Mouse (Mus musculus): ENCODE results near the gene Acsf2.
"Not testable (repeated sequence)": the region's sequence is repeated elsewhere in the genome, so short reads cannot be mapped to it uniquely, and the experiment has no call there.

Acsf2 gene

DNA sequence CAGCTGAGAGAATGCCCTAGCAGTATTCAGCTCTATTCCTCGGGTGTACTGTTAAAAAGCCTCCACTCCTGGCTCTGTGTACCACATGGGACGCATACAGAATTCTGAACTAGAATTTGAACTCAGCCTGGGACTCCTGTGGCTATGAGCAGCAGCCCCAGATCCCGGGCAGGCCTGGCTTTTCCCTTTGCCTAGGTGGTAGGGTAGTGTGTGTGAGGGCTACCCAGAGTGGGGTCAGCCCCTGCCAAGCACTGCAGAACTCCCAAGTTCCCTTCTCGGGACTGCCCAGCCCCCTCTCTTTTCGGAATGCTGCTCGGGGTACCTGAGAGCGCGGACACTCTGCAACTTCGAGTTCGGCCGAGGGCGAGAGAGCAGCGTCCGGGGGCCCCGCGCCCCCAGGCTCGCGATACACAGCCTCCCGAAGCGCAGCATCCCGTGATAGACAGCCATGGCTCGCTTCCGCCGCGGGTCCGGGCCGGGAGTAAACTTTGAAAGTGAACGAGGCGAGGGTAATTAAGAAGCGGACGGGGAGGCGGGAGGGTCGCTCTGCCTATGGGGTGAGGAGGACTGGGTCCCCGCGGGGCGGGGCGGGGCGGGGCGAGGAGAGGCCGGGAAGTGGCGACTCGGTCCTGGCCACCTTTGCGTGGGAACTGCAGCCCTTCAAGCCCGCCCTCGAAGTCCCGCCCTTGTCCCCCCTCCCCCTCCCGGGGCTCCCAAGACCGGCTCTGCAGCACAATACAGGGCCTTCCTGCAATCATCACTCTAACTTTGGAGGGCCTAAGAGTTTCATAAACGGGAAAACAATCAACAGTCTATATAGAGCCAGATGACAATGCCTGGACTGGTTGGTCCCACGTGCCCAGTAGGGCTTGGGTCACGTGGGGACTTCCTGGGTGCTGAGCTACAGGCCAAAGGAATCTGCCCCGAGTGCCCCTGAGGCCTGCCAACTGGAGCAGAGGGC is at the start of gene Acsf2:
Acsf2 (minus strand) TSS at position 551 of the 961 bp plus-strand sequence.
- DNase-seq = peak; percentile 93

DNA sequence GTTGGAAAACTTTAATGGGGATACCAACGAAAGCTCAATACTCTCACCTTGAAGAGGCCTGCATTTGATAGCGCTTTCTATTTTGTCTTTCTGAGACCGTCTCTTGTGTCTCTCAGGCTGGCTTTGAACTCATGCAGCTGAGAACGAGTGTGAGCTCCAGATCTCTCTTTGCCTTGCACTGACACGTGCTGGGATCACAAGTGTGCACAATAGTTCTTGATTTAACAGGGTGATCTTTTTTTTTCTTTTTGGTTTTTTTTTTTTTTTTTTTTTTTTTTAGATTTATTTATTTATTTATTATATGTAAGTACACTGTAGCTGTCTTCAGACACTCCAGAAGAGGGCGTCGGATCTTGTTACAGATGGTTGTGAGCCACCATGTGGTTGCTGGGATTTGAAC is 49.6 kb upstream of the Acsf2 start:
- not testable (repeated sequence) for DNase-seq

DNA sequence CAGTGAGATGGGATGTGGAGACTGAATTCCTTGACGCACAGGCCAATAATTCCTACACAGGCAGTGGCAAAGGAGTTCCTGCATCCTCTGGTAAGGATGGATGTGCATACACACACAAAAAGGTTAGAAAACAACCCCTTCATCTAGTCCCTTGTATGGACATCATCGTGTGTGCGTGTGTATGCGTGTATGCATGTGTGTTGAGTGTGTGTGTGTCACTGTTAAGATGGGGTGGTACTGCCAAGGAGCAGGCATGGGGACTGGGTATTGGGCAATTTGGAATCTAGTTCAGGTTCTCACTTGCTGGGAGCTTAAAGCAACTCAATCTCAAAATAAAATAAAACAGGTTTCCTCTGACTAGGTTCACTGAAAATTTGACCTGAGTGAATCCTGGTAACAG is 44.8 kb upstream of the Acsf2 start:
- no peak for DNase-seq

- no peak for DNase-seq
These were observed 43.0 kb upstream of the Acsf2 start for GRCm38 (mm10) chr11:94644461-94645219.

GRCm38 (mm10) chr11:94634431-94634830 is 32.8 kb upstream of the Acsf2 start:
- peak; percentile 49 for DNase-seq

- no peak for DNase-seq
These were observed 31.3 kb upstream of the Acsf2 start for GRCm38 (mm10) chr11:94632988-94633387.

DNA sequence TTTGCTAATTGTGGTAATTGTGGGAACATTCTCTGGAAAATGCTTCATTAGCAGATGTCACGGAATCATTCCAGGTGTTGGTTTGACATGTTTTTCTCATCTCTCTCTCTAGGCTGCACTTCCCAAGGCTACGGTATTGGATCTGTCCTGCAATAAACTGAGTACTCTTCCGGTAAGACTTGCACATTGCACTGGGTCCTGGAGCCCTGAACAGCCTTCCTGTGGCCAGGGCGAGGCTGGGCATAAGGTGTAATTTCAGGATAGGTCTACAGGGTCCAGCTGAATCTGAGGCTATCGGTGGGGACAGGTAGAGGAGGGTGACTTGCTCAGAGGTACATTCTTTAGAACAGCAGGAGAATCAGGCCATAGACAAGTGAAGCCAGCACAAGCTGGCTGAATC is 30.3 kb upstream of the Acsf2 start:
- no peak for DNase-seq

DNA sequence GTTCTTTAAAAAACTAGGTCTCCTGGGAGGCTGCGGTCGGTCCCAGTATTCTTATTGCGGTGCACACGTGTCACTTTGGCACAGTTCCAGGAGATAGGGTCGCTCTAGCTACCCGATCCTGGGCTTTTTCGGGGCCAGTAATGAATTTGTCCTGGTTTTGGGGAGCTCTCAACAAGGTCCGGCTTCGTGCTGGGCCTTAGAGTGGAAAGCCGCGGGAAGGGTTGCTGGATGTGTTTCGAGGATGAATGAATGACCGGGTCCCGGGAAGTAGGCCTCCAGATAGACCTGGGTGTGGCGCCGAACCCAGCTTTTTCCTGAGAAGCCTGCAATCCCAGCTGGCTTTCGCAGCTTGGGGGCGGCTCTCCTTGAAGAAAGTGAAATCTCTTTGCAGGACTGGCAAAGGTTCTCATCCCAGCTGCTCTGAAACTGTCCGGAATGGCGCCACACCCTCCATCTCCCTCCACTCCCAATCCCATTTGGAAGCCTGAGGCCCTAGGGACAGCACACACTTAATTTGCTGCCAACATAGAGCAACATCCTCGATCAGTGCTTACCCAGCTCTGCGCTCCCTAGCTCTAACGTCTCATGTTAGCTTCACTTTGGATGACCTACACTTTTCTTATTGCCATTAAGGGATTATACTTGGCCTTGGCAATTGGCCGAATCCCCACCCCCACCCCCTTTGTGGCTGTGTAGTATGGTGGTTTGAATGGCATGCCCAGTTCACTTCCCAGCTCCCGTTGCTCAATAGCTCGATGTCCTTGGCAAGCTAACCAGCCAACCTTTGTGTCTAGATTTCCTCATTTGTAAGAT is 28.7 kb upstream of the Acsf2 start:
- peak; percentile 45 for DNase-seq

GRCm38 (mm10) chr11:94629884-94630198 is 28.2 kb upstream of the Acsf2 start:
- no peak for DNase-seq

- DNase-seq = peak; percentile 96
These were observed 27.7 kb upstream of the Acsf2 start, which contains the start of gene Lrrc59 for GRCm38 (mm10) chr11:94629199-94629883. Gene Lrrc59, plus strand, starts transcription at chr11:94629767.

GRCm38 (mm10) chr11:94622162-94622561 is 20.5 kb upstream of the Acsf2 start:
- DNase-seq = no peak

- DNase-seq = no peak
These were observed 19.8 kb upstream of the Acsf2 start for GRCm38 (mm10) chr11:94621458-94621852.

- no peak for DNase-seq
These were observed 19.2 kb upstream of the Acsf2 start for GRCm38 (mm10) chr11:94620766-94621457.

- DNase-seq = no peak
These were observed 16.0 kb upstream of the Acsf2 start for GRCm38 (mm10) chr11:94617646-94618045.

DNA sequence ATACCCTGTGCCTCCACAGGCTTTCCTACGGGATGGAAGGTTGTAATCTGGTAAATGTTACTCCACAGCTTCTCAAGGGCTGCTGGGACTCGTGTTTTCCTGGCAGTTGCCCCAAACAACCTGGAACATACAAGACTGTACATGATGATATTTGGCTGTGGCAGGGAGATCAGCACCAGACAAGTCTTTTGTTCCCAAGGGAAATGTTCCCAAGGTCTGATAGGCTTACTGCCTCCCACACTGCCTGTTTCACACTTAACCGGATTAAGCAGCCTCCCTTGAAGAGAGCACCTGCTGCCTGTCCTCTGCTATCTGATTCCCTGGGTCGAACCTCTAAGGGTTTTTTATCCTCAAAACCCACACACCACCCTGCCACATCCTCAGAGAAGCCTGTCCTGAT is 13.8 kb upstream of the Acsf2 start:
- DNase-seq = no peak

DNA sequence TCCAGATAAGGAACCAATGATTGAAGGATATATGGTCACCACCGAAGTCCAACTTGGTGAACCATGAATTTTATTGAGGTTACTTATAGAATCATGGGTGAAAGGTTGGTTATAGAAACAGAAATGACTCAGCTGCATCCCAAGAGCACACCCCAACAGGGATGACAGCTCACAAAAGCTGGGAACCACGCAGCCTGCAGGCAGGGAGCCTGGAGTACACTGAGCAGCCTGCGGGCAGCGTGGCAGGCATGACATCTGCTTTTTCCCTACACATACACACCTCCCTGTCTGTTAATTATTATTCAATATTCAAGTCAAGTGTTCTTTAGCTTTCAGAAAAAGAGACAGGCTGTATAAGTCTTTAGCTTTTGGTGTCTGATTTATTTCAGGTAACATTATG is 12.9 kb upstream of the Acsf2 start:
- no peak for DNase-seq

DNA sequence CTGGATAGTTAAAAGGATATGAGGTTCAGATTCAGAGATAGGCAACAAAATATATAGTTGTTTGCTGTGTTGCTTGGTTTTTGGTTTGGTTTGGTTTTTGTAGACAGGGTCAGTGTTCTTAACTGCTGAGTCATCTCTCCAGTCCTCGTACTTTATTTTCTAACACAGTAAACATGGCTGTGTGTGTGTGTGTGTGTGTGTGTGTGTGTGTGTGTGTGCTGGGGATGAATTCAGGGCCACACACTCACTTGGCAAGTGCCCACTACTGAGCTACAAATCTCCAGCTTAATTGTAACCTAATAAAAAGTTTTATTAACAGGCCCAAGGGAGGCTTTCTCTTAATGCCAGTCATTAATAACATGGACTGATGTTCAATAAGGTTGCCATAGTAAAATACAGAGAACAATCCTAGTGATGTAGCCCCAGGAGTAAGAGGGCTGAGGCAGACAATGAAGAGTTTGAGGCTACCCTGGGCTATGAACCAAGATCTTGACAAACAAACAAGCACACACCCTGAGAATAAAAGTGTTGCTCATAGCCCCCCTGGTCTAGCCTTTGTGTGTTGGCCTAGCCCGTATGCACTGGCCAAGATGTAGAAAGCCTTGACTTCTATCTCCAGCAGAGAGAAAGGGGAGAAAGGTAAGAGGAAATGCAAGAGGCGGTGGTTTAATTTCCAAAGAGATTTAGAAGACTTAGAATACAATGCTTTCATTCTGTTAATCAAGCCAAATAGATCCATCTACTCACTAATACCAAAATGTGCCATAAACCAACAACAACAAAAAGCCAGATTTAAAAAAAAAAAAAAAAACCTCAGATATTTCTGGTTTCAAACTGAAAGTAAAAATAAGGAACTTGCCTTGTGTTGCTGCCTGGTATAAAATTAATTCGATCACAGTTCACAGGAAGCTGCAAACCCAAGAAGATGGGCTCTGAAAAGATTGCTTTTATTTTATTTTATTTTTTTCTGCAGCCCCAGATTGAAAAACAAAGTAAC is 9.4 kb upstream of the Acsf2 start:
- peak; percentile 53 for DNase-seq

DNA sequence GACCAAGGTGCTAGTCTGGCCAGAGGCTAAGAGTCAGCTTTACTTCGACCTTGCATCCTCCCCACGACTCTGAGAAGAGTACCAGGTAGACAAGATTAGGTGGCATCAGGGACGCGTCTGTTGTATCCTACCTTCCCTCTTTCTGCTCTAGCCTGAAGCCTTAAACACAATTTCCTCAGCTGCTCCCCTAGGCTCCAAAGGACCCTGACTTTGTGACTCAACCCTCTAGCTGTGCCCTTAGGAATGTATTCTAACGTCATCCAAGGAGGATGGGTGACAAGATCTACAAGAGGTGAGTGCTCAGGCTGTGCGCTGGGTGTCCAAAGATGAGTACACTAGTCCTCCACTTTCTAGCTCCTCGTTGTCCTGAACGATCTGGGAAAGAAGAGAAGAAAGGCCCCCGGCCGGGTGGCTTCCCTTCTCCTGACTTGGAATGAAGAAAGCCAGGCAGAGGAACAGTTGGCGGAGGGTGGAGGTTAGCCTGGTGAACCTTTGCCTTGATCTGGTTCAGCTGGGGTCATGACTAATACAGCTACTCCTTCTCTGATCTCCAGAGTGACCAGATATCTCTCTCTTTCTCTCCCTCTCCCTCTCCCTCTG is 785 bp upstream of the Acsf2 start:
- DNase-seq = no peak

DNA sequence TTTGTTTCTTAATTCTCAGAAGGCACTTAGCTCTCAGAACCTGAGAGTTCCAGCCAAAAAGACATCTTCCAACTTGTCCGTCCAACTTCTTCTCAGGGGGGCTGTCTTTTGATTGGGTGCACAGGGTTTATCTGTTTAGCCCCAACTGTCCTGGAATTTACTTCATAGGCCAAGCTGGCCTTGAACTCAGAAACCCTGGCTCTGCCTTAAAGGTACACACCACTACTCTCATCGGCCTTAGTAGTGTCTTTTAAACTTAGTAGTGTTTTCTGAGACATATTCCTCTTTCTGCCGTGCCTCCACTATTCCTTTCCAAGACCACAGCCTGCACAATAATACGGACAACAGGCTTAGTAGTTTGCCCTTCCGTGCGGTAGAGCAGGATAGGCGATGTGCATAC is 1.2 kb downstream of the Acsf2 start:
- DNase-seq = no peak

Measured in kidney, postnatal 10 days (tissue).